In genomic region chr2:158817708-158818107, GRCm38 (mm10) we compare ENCODE assay signal across 30 mouse cellular contexts.
"Had no signal": no experiment of that assay in that cellular context is flagged by ENCODE, and none has a peak within 500 bp of the region (broad histone marks: within the 10 kb centered on the region; RNA-seq: fewer than 3 reads in every experiment).

No protein-coding gene starts in this region.

- H3K4me1 ChIP-seq: limb, embryonic 12.5 days; limb, embryonic 13.5 days; liver, embryonic 13.5 days; liver, embryonic 15.5 days; lung, embryonic 15.5 days; midbrain, embryonic 10.5 days; midbrain, embryonic 12.5 days; midbrain, embryonic 13.5 days; midbrain, embryonic 15.5 days; neural tube, embryonic 12.5 days had no signal

- DNase-seq: left cerebral cortex, postnatal 4 days; liver, embryonic 13.5 days; liver, postnatal 0 days; lung, adult 18-20 months; lung, adult 2 months; lung, embryonic 14.5 days; lung, postnatal 10 days; lung, postnatal 14 days; lung, postnatal 36 days; lung, postnatal 4 days; midbrain, embryonic 14.5 days had no signal

- H3K9me3 ChIP-seq: limb, embryonic 12.5 days; limb, embryonic 13.5 days; limb, embryonic 15.5 days; liver, embryonic 13.5 days; liver, embryonic 15.5 days; lung, embryonic 15.5 days; megakaryocyte, embryonic 14.5 days; midbrain, embryonic 10.5 days; midbrain, embryonic 12.5 days; midbrain, embryonic 13.5 days; midbrain, embryonic 15.5 days; neural tube, embryonic 12.5 days had no signal

- H3K9ac ChIP-seq: limb, embryonic 12.5 days; limb, embryonic 13.5 days; limb, embryonic 15.5 days; liver, embryonic 13.5 days; liver, embryonic 14.5 days; liver, embryonic 15.5 days; liver, postnatal 0 days; lung, embryonic 14.5 days; lung, embryonic 15.5 days; midbrain, embryonic 12.5 days; midbrain, embryonic 13.5 days; midbrain, embryonic 15.5 days; neural tube, embryonic 12.5 days had no signal

- H3K27me3 ChIP-seq: limb, embryonic 12.5 days; limb, embryonic 13.5 days; limb, embryonic 15.5 days; liver, embryonic 13.5 days; liver, embryonic 15.5 days; lung, embryonic 15.5 days; megakaryocyte, embryonic 14.5 days; midbrain, embryonic 12.5 days; midbrain, embryonic 13.5 days; midbrain, embryonic 15.5 days; neural tube, embryonic 12.5 days had no signal

- H3K4me3 ChIP-seq: left cerebral cortex, adult 2 months; limb, embryonic 12.5 days; limb, embryonic 13.5 days; limb, embryonic 15.5 days; liver, embryonic 13.5 days; liver, embryonic 15.5 days; lung, embryonic 15.5 days; megakaryocyte, embryonic 14.5 days; midbrain, embryonic 10.5 days; midbrain, embryonic 12.5 days; midbrain, embryonic 13.5 days; midbrain, embryonic 15.5 days; myocyte; neural tube, embryonic 12.5 days had no signal

- H3K27ac ChIP-seq: left cerebral cortex, adult 2 months; limb, embryonic 12.5 days; limb, embryonic 13.5 days; limb, embryonic 15.5 days; liver, embryonic 13.5 days; liver, embryonic 14.5 days; liver, embryonic 15.5 days; lung, embryonic 15.5 days; macrophage; midbrain, embryonic 10.5 days; midbrain, embryonic 12.5 days; midbrain, embryonic 13.5 days; midbrain, embryonic 15.5 days; neural tube, embryonic 12.5 days had no signal

- H3K4me2 ChIP-seq: limb, embryonic 12.5 days; limb, embryonic 13.5 days; limb, embryonic 15.5 days; liver, embryonic 11.5 days; liver, embryonic 13.5 days; liver, embryonic 15.5 days; lung, embryonic 14.5 days; lung, embryonic 15.5 days; midbrain, embryonic 11.5 days; midbrain, embryonic 12.5 days; midbrain, embryonic 13.5 days; midbrain, embryonic 15.5 days; neural tube, embryonic 12.5 days had no signal

- ATAC-seq: liver, postnatal 0 days; lung, postnatal 0 days; midbrain, embryonic 13.5 days; midbrain, embryonic 15.5 days; midbrain, embryonic 16.5 days had no signal

- H3K36me3 ChIP-seq: midbrain, embryonic 15.5 days had no signal
